ENCODE assay signal across 9 mouse cellular contexts in genomic region chr14:105779349-105779748, GRCm38 (mm10).
DNase-seq lines count a peak whose midpoint lies in the region; ATAC-seq and TF ChIP-seq lines count a peak whose summit lies in the region.
"Had no signal": no experiment of that assay in that cellular context is flagged by ENCODE, and none has a peak within 500 bp of the region (broad histone marks: within the 10 kb centered on the region; RNA-seq: fewer than 3 reads in every experiment).

No protein-coding gene starts in this region.

- no peak overlapping the region for H3K4me2 ChIP-seq in kidney, embryonic 16.5 days (replicated peaks; ENCODE audit: low read depth, low read length)
- H3K4me2 ChIP-seq in intestine, postnatal 0 days (replicated peaks; ENCODE audit: low read depth) = no peak overlapping the region

- TF ChIP-seq CTCF in intestine, postnatal 0 days (IDR thresholded peaks at IDR 0.05; ENCODE audit: low read depth) = no peak

- no peaks in the 10 kb centered on the region for H3K36me3 ChIP-seq in kidney, embryonic 16.5 days (ENCODE audit: insufficient read depth, low read length)
- H3K36me3 ChIP-seq in intestine, postnatal 0 days (ENCODE audit: control insufficient read depth, insufficient read depth) = no peaks in the 10 kb centered on the region
- H3K36me3 ChIP-seq: G1E had no signal

- WGBS in kidney, embryonic 16.5 days = 58% methylated on average over 4 of the region's 4 CpGs
- 65% methylated on average over 4 of the region's 4 CpGs for WGBS in intestine, postnatal 0 days

- ATAC-seq in kidney, embryonic 16.5 days (ENCODE audit: low FRiP score, low TSS enrichment) = no peak
- ATAC-seq in megakaryocyte progenitor cell, adult 5-6 weeks (replicated peaks; ENCODE audit: poor library complexity) = peak; percentile 100
- ATAC-seq in CD4-positive, CD25-positive, alpha-beta regulatory T cell, adult 4 months = no peak
- no peak for ATAC-seq in intestine, postnatal 0 days

- no peaks in the 10 kb centered on the region for H3K9me3 ChIP-seq in kidney, embryonic 16.5 days (ENCODE audit: low read length)
- no peaks in the 10 kb centered on the region for H3K9me3 ChIP-seq in intestine, postnatal 0 days (ENCODE audit: control insufficient read depth)

- H3K9ac ChIP-seq in kidney, embryonic 16.5 days (replicated peaks; ENCODE audit: low read length) = no peak overlapping the region
- no peak overlapping the region for H3K9ac ChIP-seq in intestine, postnatal 0 days (ENCODE audit: low read depth, low read length)

- H3K4me3 ChIP-seq in kidney, embryonic 16.5 days (ENCODE audit: low read length) = no peak overlapping the region
- H3K4me3 ChIP-seq in intestine, postnatal 0 days (ENCODE audit: low read depth, low read length) = no peak overlapping the region

- no peaks in the 10 kb centered on the region for H3K4me1 ChIP-seq in kidney, embryonic 16.5 days (ENCODE audit: insufficient read depth, low read length)
- no peaks in the 10 kb centered on the region for H3K4me1 ChIP-seq in intestine, postnatal 0 days (replicated peaks; ENCODE audit: control insufficient read depth, insufficient read depth, low read length)

- DNase-seq in kidney, adult 11 months = peak; percentile 70
- peak; percentile 34 to 62 for DNase-seq in adrenal gland, postnatal 36 days
- DNase-seq in gastrocnemius, postnatal 10 days = peak; percentile 27
- peak; percentile 46 to 63 for DNase-seq in layer of hippocampus, adult 8-10 months (ENCODE audit: low spot score in 2 of 2)

- H3K27ac ChIP-seq in kidney, embryonic 16.5 days (ENCODE audit: low read length) = no peak overlapping the region
- no peak overlapping the region for H3K27ac ChIP-seq in intestine, postnatal 0 days (ENCODE audit: low read depth, low read length)

- H3K27me3 ChIP-seq in kidney, embryonic 16.5 days (ENCODE audit: insufficient read depth, low read length) = no peaks in the 10 kb centered on the region
- H3K27me3 ChIP-seq in intestine, postnatal 0 days (replicated peaks; ENCODE audit: control insufficient read depth, insufficient read depth, low read length) = no peaks in the 10 kb centered on the region
